Mouse (Mus musculus): ENCODE data around the gene Pnn. TPM values are rescaled to one million over a fixed set of nuclear protein-coding genes. Genes with fewer than 3 reads are reported as not detected.

Gene Pnn
- total RNA-seq (2014; rRNA removed) (11.9 and 13.6 TPM in 2 replicates), polyA plus RNA-seq (2015; fragmentation: Nextera tagmentation; extraction: Ambion mirVana) (82.3 and 93.9 TPM in 2 replicates)

DNA sequence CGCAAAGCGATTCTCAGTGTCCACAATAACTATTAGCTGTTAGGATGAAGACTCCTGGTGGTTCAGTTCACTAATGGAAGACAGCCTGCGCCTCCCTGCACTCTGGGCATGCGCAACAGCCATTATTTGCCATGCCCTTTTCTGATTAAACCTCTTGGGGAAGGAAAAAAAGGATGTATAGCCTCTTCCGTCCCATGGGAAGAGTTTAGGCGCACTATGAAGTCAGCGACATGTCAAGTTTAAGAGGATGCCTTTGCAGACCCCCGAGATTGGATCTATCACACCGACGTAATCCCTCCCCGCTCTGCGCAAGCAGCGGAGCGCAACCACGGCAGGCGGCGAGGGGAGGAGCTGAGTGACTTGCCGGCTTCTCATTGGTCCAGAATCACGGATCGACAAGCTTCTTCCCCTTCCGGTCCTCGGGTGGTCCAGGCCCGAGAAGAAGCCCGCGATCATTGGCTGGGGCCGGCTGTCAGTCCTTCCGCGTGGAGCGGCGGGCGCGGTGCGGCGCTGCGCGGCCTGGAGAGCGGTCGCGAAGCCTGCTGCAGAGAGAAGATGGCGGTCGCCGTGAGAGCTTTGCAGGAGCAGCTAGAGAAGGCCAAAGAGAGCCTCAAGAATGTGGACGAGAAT, at the start of gene Pnn:
Gene Pnn (plus strand): TSS at position 437 of the 630 bp plus-strand sequence.
- Histone ChIP-seq H3K4me1 (ENCODE audit: insufficient read depth, low read length) (no peaks in the 10 kb centered on the region), H3K9ac (replicated peaks; ENCODE audit: low read length) (peak within 1 kb of the TSS; percentile 99), H3K4me2 (ENCODE audit: low read depth, low read length) (peak within 1 kb of the TSS; percentile 68), H3K27me3 (ENCODE audit: insufficient read depth, low read length) (no peaks in the 10 kb centered on the region), H3K9me3 (ENCODE audit: low read length) (no peaks in the 10 kb centered on the region), H3K36me3 (ENCODE audit: insufficient read depth, low read length) (peaks cover 21% of the 10 kb centered on the region; the same call in 1 of the 2 replicates), H3K4me3 (ENCODE audit: low read length) (peak within 1 kb of the TSS; percentile 97), H3K27ac (peak within 1 kb of the TSS; percentile 90)
- peak; percentile 98 for DNase-seq (ENCODE audit: low spot score)
- peak; percentile 49 for TF ChIP-seq CTCF (IDR thresholded peaks at IDR 0.05; ENCODE audit: low read depth)
- WGBS: under 1% methylated on average over 43 of the region's 43 CpGs
- ATAC-seq: peak; percentile 100

DNA sequence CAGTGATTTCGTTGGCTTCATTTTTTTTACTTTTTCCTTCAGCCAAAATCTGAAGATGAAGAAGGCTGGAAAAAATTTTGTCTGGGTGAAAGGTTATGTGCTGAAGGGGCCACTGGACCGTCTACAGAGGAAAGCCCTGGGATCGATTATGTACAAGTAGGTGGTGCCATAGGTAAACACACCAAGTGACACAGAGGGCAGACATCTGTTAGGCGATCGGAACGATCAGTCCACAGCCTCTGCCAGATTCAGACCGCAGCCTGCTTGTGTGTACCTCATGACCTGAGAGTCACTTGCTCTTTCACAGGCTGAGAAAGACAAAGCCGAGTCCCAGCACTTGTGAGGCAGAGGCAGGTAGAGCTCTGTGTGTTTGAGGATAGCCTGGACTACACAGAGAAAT, 48.7 kb upstream of the Pnn start:
- H3K36me3 ChIP-seq (ENCODE audit: insufficient read depth, low read length): peaks cover 26% of the 10 kb centered on the region; the same call in 1 of the 2 replicates
- H3K9ac ChIP-seq (replicated peaks; ENCODE audit: low read length): no peak overlapping the region
- no peak for ATAC-seq
- H3K4me1 ChIP-seq (ENCODE audit: insufficient read depth, low read length): no peaks in the 10 kb centered on the region
- no peak overlapping the region for H3K4me3 ChIP-seq (ENCODE audit: low read length)
- no peak overlapping the region for H3K27ac ChIP-seq
- TF ChIP-seq CTCF (IDR thresholded peaks at IDR 0.05; ENCODE audit: low read depth): no peak
- 94% methylated on average over 8 of the region's 8 CpGs for WGBS
- H3K9me3 ChIP-seq (ENCODE audit: low read length): no peaks in the 10 kb centered on the region
- H3K27me3 ChIP-seq (ENCODE audit: insufficient read depth, low read length): no peaks in the 10 kb centered on the region
- no peak overlapping the region for H3K4me2 ChIP-seq (ENCODE audit: low read depth, low read length)
- no peak for DNase-seq (ENCODE audit: low spot score)

DNA sequence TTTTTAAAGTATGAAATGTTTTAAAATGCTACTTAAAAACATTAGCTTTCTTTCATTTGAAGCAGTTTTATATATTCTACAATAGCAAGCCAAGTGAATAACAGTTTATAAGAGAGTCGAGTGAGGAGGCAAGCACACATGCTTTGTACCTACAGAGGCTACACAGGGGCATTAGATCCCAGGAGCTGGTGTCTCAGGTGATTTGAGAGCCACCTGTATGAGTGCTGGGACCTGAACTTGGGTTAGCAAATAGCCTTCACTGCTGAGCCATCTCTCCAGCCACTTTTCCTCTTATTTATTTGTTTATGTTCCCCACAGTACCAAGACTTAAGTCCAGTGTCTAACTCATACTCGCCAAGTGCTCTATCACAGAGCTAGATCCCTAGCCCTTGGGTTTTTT, 46.8 kb upstream of the Pnn start:
- no peak for DNase-seq (ENCODE audit: low spot score)
- no peaks in the 10 kb centered on the region for H3K4me1 ChIP-seq (ENCODE audit: insufficient read depth, low read length)
- no peak overlapping the region for H3K27ac ChIP-seq
- H3K9ac ChIP-seq (replicated peaks; ENCODE audit: low read length): no peak overlapping the region
- no peak overlapping the region for H3K4me3 ChIP-seq (ENCODE audit: low read length)
- no peaks in the 10 kb centered on the region for H3K9me3 ChIP-seq (ENCODE audit: low read length)
- 90% methylated on average over 2 of the region's 2 CpGs for WGBS
- H3K36me3 ChIP-seq (ENCODE audit: insufficient read depth, low read length): peaks cover 31% of the 10 kb centered on the region; the same call in 1 of the 2 replicates
- H3K27me3 ChIP-seq (ENCODE audit: insufficient read depth, low read length): no peaks in the 10 kb centered on the region
- ATAC-seq: no peak
- no peak overlapping the region for H3K4me2 ChIP-seq (ENCODE audit: low read depth, low read length)
- no peak for TF ChIP-seq CTCF (IDR thresholded peaks at IDR 0.05; ENCODE audit: low read depth)

DNA sequence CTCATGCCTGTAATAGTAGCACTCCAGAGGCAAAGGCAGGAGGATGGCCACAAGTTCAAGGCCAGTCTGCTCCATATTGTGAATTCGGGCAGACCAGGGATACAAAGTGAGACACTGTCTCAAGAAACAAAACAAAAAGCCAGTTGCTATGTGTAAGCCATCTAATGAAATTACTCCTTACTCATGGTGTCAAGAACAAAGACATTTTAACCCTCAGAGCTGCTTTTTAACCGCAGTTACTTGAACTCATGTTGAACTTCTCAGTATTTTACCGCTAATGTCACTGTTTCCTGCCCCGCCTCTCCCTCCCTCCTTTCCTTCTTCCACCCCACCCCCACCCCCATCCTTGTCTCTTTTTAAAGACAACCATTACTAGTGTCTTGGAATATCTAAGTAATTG, 45.4 kb upstream of the Pnn start:
- Histone ChIP-seq H3K4me2 (ENCODE audit: low read depth, low read length) (no peak overlapping the region), H3K4me1 (ENCODE audit: insufficient read depth, low read length) (no peaks in the 10 kb centered on the region), H3K4me3 (ENCODE audit: low read length) (no peak overlapping the region), H3K27me3 (ENCODE audit: insufficient read depth, low read length) (no peaks in the 10 kb centered on the region), H3K9ac (replicated peaks; ENCODE audit: low read length) (no peak overlapping the region), H3K36me3 (ENCODE audit: insufficient read depth, low read length) (peaks cover 39% of the 10 kb centered on the region; the same call in 1 of the 2 replicates), H3K9me3 (ENCODE audit: low read length) (no peaks in the 10 kb centered on the region), H3K27ac (no peak overlapping the region)
- TF ChIP-seq CTCF (IDR thresholded peaks at IDR 0.05; ENCODE audit: low read depth): no peak
- 92% methylated on average over 4 of the region's 4 CpGs for WGBS
- DNase-seq (ENCODE audit: low spot score) (no peak), ATAC-seq (no peak)

DNA sequence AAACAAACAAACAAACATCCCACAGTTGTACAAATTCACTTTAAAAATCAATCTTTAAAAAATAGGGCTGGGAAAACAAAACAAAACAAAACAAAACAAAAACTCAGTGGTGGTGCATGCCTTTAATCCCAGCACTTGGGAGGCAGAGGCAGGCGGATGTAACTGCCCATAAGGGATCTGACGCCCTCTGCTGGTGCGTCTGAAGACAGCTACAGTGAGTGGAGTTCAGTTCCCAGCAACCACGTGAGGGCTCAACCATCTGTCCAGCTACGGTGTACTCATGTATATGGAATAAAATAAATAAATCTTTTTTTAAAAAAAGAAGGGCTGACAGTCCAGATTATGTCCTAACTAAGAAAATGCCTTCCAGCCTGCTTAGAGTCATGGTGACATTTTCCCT, 34.6 kb upstream of the Pnn start:
- H3K4me1 ChIP-seq (ENCODE audit: insufficient read depth, low read length): no peaks in the 10 kb centered on the region
- no peak overlapping the region for H3K27ac ChIP-seq
- H3K36me3 ChIP-seq (ENCODE audit: insufficient read depth, low read length): no peaks in the 10 kb centered on the region
- no peak overlapping the region for H3K9ac ChIP-seq (replicated peaks; ENCODE audit: low read length)
- DNase-seq (ENCODE audit: low spot score) (no peak), ATAC-seq (no peak)
- no peaks in the 10 kb centered on the region for H3K9me3 ChIP-seq (ENCODE audit: low read length)
- WGBS: 69% methylated on average over 5 of the region's 5 CpGs
- H3K27me3 ChIP-seq (ENCODE audit: insufficient read depth, low read length): no peaks in the 10 kb centered on the region
- no peak overlapping the region for H3K4me2 ChIP-seq (ENCODE audit: low read depth, low read length)
- 0 out of 2 replicates have a peak, but pooled peaks have one; percentile 17 for TF ChIP-seq CTCF (IDR thresholded peaks at IDR 0.05; ENCODE audit: low read depth)
- no peak overlapping the region for H3K4me3 ChIP-seq (ENCODE audit: low read length)

DNA sequence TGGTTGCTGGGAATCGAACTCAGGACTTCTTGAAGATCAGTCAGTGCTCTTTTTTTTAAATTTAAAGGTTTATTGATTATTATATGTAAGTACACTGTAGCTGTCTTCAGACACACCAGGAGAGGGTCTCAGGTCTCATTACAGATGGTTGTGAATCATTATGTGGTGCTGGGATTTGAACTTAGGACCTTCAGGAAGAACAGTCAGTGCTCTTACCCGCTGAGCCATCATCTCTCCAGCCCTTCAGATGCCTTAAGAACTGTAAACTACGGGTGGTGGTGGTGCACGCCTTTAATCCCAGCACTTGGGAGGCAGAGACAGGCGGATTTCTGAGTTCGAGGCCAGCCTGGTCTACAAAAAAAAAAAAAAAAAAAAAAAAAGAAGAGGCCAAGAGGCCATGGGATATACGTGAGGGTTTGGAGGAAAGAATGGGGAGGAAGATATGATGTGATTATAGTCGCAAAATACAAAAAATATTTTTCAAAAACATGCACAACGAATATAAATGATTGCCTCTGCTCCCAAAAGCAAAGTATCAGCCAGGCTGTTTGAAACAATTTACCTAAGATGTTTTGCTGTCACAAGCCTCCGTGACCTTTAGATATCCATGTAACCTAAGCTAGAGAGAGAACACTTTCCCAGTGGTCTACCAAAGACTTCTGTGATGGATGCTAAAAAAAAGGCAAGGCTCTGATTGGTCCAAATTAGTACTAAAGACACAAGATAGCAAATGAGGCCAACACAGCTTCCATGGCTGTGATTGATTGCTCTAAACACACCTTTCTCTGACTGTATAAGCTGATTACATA, 27.3 kb upstream of the Pnn start:
- 71% methylated on average over 10 of the region's 10 CpGs for WGBS
- no peaks in the 10 kb centered on the region for H3K27me3 ChIP-seq (ENCODE audit: insufficient read depth, low read length)
- DNase-seq (ENCODE audit: low spot score) (no peak), ATAC-seq (no peak)
- no peaks in the 10 kb centered on the region for H3K9me3 ChIP-seq (ENCODE audit: low read length)
- H3K36me3 ChIP-seq (ENCODE audit: insufficient read depth, low read length): peaks cover 20% of the 10 kb centered on the region; the same call in 1 of the 2 replicates
- peak overlapping the region; percentile 25; the same call in 1 of the 2 replicates for H3K4me2 ChIP-seq (ENCODE audit: low read depth, low read length)
- H3K4me1 ChIP-seq (ENCODE audit: insufficient read depth, low read length): no peaks in the 10 kb centered on the region
- TF ChIP-seq CTCF (IDR thresholded peaks at IDR 0.05; ENCODE audit: low read depth): no peak
- no peak overlapping the region for H3K9ac ChIP-seq (replicated peaks; ENCODE audit: low read length)
- H3K4me3 ChIP-seq (ENCODE audit: low read length): no peak overlapping the region
- peak overlapping the region; percentile 80 for H3K27ac ChIP-seq

Measured in hindbrain, postnatal 0 days (tissue).